Mouse (Mus musculus) bone marrow macrophage, adult 2 months (primary cell): Measurements from ENCODE around the gene Ncf2.

Source experiments
- CTCF ChIP-seq: IDR thresholded peaks from 2 replicates; pipeline ENCODE4 v1.5.1; 2012; ENCODE audit warnings: low read depth, mild to moderate bottlenecking, low read length, moderate library complexity
- POLR2A ChIP-seq: IDR thresholded peaks from 2 replicates; pipeline ENCODE4 v1.6.1; 2012; ENCODE audit warnings: mild to moderate bottlenecking, low read depth, low read length, borderline replicate concordance

DNA sequence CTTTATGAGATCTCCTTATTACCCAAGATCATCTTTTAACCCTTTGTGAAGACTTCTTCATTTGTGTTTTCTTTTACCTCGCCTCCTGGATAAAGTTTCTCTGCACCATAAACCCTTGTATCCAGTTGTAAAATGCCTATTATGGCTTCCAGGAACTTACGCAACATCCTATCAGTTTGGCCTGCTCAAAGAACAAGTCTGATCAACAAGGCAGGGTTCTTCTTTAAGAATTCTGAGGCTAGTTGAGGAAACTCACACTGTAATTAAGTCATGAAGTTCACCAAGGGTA, 8.3 kb downstream of the Ncf2 start:
- no peak for TF ChIP-seq CTCF
- no peak for TF ChIP-seq POLR2A
